Mouse (Mus musculus): ENCODE measurements around the gene G3bp2.
A peak's percentile ranks its signal among the peaks of the same experiment; 100 is the strongest.
"Not testable (repeated sequence)": the region's sequence is repeated elsewhere in the genome, so short reads cannot be mapped to it uniquely, and the experiment has no call there.

The G3bp2 gene

DNA sequence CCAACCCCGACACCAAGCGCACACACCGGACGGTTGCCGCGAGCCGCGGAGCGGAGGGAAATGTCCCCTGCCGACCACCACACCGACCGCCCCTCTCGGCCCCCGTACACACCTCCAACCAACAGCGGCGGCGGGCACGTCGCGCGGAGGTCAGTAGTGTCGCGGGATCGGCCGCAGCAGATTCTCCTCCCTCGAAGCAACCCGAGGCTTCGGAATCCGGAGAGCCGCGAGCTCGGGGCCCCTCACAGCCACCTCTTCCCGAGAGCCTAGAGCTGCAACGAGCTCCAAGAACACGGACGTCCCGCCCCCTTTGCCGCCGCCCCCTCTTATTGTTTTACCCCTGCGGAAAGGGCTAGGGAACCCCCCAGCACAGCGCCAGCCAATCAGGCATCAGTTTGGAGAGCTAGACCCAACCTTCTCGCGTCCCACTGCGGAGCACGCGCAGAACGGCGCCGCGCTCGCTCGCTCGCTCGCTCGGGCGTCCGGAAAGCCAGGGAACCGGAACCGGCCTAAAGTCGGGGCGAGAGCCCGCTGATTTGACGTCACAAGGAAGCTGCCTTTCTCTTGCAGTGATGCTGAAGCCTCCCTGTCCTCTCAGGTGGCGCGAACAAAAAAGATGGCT is at the start of gene G3bp2:
Gene G3bp2, minus strand, starts transcription at position 303 of the 622 bp plus-strand sequence.
- DNase-seq (ENCODE audit: low read depth, low spot score): peak; percentile 99

DNA sequence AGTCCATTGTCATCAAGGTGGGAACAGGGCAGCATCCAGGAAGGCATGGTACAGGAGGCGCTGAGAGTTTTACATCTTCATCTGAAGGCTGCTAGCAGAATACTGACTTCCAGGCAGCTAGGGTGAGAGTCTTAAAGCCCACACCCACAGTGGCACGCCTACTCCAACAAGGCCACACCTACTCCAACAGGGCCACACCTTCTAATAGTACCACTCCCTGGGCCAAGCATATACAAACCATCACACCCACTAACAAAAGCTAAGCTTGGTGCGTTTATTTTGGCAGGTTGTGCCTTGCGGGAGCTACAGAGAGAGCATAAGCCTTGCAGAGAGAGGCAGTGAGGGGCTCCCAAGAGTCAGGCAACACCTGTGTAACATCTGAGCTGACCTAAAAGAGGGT is 49.5 kb upstream of the G3bp2 start:
- not testable (repeated sequence) for DNase-seq (ENCODE audit: low read depth, low spot score)

DNA sequence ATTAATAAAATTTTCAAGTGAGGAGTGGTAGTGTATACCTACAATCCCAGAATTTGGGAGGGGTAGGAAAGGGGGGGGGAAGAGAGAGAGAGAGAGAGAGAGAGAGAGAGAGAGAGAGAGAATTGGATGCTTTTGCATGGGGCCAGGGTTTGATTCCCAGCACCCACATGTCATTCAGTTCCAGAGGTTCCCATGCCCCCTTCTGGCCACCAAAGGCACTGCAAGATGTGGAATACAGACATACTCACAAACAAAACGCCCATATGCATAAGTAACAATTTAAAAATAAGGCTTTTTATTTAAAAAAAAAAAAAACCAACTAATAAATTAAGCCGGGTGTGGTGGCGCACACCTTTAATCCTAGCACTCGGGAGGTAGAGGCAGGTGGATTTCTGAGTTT is 48.6 kb upstream of the G3bp2 start:
- no peak for DNase-seq (ENCODE audit: low read depth, low spot score)

DNA sequence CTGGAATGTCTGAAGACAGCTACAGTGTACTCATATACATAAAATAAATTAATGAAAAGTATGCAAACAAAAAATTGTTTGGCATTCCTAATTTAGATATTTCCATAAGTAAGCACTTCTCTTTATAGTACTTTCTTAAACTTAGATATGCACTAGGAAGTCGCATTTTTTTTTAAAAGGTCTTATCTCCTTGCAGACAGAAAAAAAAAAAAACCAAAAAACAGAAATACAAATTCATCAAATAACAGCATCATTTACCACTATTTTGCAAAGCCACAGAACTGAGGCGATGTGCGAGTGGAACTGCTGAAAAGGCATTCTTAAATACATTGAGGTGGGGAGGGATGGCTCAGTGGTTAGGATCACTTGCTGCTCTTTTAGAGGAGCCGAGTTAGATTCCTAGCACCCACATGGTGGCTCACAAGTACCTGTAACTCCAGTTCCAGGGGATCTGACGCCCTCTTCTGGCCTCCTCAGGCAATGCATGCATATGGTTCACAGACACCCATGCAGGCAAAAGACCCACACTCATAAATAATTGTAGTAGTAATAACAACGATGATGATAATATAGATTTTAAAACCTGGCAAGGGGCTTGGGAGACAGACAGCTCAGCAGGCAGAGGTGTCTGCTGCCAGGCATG is 46.6 kb upstream of the G3bp2 start:
- no peak for DNase-seq (ENCODE audit: low read depth, low spot score)

DNA sequence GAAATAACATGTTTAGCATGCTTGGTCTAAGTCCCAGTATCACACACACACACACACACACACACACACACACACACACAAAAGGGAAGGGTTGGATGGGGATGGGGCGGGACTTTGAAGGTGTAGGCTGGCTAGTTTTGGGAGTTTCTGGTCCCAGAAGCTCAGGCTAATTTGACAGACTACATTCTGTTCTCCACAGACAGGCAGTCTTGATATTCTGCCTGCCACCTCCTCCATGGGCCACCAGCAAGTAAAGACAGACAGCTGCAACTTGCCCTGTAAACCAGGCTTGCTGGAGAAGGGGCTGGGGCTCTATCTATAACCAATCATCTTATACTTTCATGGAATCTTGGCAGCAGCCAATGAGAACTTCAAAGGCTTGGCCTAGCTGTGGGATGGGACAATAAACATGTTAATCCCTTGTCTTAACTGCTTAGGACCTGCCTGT is 45.8 kb upstream of the G3bp2 start:
- DNase-seq (ENCODE audit: low read depth, low spot score): no peak

DNA sequence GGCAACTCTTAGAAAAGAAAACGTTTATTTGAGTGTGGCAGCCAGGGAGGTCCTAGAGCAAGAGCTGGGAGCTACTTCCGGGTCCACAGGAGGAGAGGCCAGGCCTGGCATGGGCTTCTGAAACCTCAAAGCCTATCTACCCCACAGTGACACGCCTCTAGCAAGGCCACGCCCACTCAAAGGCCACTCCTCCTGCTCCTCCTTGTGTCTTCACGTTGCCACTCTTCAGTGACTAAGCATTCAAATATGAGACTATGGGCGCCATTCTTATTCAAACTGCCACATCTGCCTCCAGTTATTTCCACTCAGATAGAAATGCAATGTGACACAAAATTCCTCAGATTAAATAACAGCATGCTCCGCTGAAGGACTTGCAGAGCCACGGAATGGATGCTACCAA is 45.1 kb upstream of the G3bp2 start:
- DNase-seq (ENCODE audit: low read depth, low spot score): peak; percentile 52

DNA sequence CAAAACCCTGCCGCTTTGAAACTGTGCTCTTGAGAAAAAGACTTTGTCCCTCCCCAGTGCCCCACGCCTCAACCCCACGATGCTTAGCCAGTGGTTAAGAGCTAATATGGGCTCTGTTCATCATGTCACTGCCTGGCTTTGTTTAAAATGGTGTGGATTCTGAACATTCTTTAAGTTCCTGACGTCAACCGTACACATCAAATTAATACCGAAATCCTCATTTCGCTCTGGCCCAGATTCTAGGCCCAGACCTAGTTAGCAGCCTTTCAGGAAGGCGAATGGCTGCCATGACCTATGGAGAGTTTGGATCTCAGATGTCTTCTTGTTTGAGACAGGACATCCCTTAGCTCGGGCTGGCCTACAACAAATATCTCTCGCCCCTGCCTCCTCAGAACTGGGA is 44.2 kb upstream of the G3bp2 start:
- DNase-seq (ENCODE audit: low read depth, low spot score): no peak

DNA sequence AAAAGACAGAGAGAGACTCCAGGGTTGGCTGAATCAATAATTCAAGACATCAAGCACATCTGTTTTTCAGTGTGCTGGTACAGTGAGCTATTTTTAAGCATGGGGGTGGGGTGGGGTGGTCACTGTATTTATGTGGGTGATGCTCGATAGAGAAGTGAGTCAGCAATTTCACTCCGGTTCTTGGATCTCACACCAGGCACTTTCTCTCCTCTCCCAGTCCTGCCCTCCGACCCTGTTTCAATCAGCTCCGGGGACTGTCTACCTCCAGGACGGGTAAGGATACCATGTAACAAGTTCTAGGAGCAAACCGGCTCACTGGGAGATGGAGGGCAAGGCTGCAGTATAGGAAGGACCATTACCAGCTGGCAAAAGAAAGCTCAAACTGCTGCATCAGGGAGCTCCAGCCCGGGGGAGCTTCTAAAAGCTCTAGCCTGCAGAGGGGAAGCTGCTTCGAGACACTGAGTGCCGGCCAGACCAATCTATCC is 43.7 kb upstream of the G3bp2 start:
- no peak for DNase-seq (ENCODE audit: low read depth, low spot score)

DNA sequence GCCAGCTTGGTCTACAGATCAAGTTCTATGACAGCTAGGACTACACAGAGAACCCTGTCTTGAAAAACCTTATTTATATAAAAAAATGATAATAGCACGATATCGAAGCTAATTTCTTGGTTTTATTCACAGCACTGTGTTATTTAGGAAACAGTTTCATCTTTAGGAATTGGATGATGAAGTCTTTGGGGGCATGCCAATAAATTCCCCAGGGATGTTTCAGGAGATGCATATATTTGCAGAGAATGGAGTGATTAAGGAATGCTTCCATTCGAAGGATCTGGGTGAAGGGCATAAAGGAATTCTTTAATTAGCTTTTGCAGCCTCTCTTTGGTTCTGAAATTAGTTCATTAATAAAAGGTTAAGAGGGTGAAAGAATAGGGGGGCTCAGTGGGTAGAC is 41.9 kb upstream of the G3bp2 start:
- no peak for DNase-seq (ENCODE audit: low read depth, low spot score)

DNA sequence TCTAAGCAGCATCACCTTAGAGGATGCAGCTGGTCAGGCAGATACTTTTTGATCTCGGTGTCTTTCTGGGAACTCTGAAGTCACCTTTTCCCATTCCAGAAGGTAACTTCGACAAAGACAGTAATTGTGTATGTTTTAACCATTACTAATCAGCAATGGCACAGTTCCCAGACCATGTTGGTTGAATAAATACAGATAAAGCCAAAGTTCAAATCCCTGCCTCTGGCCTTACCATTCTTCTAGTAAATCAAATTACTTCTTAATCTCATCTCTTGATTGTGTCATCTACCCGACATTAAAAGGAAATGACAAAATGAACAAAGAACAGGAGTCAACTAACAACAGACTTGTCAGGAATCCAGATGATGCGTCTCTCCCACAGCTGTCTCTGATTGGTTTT is 38.1 kb upstream of the G3bp2 start:
- no peak for DNase-seq (ENCODE audit: low read depth, low spot score)

DNA sequence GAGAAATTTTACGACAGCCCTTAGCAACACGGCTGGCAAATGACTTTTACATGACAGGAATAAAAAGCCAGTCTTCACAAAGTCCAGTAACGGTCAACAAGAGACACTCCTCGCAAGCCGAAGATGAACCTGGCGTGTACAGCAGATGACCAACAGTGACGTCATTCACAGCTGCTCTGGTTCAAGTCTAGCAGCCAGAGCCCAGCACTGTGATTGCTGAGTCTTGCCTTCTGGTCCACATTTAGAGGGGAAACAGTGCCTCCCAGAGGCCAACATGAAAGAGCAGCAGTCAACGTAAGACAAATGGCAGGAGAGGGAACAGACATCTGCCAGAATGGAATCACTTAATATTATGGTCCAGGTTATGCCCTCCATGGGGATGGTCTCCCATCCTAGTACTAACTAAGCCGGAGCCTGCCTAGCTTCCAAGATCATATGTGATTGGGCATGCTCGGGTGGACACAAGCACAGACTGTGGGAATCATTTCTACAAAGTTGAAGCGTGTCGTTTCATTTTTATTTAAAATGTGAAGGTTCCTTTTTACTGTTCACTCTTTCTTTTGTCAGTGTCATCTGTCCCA is 34.4 kb upstream of the G3bp2 start:
- peak; percentile 81 for DNase-seq (ENCODE audit: low read depth, low spot score)

DNA sequence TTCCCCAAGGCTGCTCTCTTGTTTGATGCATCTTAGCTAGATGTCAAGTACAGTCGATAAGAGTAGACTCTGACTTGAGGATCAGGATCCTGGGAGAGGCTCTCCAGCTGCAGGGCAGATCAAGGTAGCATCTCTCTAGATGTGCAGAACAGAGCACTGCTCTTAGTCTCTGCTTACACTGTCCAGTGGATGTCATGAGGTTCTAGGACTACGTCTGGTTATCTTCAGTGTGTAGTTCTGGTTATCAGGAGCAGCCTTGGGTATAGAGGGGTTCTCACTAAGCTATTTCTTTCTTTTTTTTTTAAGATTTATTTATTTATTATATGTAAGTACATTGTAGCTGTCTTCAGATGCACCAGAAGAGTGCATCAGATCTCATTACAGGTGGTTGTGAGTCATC is 31.4 kb upstream of the G3bp2 start:
- DNase-seq (ENCODE audit: low read depth, low spot score): no peak

DNA sequence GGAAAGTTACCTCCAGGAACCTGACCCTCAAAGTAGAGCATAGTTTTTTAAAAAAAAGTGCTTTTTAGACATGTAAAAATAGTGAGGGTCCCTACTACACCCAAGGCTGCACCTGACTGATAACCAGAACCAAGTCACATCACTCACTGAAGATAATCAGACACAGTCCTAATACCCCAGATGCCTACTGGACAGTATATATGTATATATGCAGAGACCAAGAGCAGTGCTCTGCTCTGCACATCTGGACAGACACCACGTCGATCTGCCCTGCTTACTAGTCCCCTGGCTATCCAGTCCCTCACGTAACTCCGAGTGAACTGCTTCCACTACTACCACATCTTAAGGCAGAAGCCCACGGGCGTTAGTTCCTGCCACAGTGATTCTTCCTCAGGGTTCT is 30.7 kb upstream of the G3bp2 start:
- no peak for DNase-seq (ENCODE audit: low read depth, low spot score)

DNA sequence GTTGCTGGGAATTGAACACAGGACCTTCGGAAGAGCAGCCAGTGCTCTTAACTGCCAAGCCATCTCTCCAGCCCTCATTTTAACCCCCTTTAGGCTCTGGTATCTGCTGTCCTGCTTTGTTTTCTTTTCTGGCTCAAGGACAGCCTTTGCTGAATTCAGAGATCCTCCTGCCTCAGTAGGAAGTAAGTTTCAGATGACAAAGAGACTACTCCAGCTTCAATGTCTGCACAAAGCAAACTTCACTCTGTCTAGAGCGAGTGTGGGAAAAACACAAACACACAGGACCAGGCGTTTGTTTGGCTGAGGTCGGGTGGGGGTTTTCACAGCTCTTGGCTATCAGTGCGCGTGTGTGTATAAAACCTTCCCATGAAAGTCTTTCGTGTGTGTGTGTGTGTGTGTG is 30.0 kb upstream of the G3bp2 start:
- no peak for DNase-seq (ENCODE audit: low read depth, low spot score)

DNA sequence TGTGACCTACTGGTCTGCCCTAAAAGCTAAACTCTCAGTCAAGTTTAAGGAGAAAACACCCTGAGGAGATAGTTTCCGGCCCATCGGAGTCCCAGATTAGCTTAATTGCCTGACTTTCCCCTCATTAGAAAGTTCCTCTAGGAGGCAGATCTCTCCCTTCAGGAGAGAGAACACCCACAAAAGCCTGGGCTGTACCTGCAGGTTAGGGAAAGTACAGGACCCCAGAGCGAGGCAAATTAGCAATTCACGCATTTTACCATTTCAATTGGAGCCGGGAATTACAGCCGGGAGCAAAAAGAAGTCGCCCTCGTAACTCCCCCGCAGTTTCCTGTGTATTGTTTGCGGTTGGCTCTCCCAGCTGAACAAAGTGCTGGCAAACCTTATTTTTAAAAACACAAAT is 29.1 kb upstream of the G3bp2 start:
- DNase-seq (ENCODE audit: low read depth, low spot score): no peak

DNA sequence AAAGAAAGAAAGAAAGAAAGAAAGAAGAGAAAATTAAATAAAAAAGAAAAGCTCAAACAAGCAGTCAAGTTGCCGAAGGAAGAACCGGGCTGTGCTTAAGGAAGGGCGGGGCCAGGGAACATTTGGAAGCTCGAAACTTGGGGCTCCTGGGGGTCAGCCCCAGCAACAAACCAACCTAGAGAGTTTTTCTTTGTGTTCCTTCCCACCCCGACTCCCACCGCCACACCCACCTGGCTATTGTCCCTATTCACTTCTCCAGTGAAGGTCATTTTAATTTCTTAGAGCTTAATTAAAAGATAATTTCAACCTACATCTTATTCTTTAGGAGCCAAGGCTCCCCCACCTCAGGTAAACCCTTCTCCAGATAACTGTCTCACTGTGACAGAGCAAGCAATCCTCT is 28.7 kb upstream of the G3bp2 start:
- no peak for DNase-seq (ENCODE audit: low read depth, low spot score)

DNA sequence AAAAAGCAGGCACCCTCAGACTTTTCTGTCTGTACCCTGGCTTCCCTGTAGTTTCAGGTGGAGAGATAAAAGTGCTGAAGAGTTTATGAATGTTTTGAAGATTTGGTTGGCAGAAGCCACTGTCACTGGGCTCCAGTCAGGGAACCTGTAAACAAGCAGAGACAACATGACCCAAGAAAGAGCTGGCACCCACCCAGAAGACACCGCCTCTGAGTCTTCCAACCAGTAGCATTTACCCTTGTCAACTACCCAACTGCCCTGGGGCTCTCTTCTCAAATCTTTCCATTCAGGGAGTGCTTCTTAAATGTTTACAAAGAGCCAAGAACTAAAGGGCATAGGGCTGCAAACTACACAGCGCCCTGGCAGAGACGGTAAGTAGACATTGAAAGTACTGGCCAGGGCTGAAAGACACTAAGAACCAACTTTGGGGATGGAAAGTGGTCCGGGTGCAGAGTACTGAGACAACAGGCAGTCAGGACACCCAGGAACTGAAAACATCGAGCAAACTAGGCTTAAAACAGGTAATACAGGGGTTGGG is 27.4 kb upstream of the G3bp2 start:
- DNase-seq (ENCODE audit: low read depth, low spot score): no peak

DNA sequence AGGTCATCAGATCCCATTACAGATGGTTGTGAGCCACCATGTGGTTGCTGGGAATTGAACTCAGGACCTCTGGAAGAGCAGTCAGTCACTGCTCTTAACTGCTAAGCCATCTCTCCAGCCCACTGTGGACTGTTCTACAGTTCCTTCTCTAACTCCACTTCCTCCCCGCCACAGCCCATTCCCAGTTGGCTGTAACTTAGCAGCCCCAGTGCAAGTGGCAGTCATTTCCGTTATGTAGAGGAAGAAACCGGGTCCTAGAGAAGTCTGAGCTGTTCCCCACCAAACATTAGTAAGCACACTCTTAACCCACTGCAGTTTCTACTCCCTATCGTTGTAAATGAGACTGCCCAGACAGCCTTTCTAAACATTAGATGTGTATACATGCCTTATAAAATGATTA is 23.8 kb upstream of the G3bp2 start:
- no peak for DNase-seq (ENCODE audit: low read depth, low spot score)

DNA sequence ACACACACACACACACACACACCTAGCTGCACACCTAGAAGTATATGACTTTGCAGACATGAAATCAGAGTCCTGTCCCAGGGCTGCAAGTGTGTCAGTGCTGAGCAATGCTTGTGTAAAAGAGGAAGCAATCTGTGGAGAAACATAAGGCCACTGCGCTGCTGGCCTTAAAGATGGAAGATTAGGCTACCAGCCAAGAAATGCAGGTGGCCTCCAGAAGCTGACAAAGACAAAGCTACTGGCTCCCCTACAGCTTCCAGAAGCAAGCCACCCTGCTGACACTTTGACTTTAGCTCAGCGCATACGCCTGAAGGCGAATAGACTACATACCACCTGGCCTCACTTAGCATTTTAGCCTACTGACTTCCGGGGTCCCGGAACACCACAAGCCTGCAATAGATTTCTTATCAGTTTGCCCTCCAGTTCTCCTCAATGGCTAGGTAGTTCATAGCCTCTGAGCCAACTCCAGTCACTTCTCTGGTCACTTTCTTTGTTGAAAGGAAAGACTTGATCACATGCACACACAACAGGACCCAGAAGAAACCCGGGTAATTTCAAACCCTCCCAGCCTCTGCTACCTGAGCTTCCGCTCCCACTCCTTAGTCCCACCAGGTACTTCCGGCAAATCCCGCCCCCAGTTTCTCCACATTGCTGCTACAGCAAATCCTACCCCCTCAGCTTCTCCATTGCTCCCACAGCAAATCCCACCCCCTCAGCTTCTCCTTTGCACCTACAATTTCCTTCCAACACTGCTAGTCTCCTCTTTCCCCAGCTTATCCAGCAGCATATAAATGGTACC is 23.0 kb upstream of the G3bp2 start:
- no peak for DNase-seq (ENCODE audit: low read depth, low spot score)

DNA sequence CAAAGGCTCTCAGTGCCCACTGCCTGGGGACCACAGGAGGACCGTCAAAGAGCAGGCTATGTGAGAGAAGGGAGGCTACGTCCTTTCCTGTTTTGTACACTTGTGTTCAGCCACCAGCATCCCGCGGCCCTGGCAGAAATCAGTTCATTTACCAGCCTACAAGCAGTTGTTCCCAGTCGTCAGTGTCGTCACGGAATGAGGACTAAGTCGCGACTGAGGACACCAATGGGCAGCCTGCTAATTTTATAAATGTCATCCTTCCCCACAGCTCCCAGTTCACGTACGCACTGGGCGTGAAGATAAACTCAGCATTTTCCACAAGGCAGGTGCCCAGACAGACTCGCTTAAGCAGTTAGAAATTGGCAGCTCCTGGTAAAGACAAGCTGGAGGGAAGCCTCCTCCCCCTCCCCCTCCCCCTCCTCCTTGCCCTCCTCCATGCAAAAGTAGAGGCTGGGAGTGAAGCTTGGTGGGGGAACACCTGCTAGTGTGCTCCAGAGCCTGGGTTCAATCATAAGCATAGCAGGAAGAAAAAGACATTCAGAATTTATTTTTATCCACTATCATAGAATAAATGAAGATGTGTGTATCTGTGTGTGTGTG is 20.4 kb upstream of the G3bp2 start:
- no peak for DNase-seq (ENCODE audit: low read depth, low spot score)

DNA sequence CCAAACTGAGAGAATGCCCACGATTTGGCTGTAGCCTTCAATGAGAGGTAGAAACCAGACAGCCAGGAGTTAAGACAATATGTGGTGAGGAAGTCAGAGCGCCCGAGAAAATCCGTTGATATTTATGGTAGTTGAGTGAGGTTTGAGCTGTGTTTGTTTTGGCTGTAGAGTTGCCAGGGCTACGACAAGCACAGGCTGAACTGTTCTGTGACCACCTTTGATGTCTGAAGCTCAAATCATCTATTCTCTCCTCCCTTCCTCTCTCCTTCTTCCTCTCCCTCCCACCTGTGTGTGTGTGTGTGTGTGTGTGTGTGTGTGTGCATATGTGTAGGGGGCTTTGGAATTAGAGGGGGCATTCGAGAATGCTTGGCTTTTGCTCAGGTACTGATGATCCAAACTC is 19.5 kb upstream of the G3bp2 start:
- no peak for DNase-seq (ENCODE audit: low read depth, low spot score)

DNA sequence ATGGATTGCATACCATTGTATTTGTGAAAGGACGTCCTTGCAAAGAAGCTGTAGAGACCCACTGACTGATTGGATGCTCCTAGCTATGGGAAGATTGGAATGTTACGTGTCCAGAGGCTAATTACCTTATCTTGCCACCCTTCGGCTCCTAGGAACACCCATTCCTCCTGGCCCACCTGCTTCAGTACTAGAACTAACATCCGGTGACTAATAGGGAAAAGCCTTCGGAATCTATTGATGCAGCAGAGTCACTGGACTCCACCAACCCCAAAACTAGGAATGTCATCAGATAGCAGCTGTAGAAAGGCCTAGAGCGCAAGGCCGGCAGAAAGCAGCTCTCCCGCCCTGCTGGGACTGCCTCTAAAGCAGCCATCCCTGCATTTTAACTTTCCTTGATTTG is 18.1 kb upstream of the G3bp2 start:
- DNase-seq (ENCODE audit: low read depth, low spot score): no peak
